Mouse (Mus musculus) embryonic facial prominence, embryonic 12.5 days (tissue): ENCODE measurements at regions not wholly inside any gene's neighbourhood (a gene's known extent, or its start where the extent isn't known, plus 50 kb on each side); places are given as distances from the start of the nearest gene placed in this dataset.

Experiments
- ATAC-seq: fragments of 200-750 bp; cut with Nextera tagmentation; 2 replicates; pipeline ENCODE4 v1.8.0; 2017; ENCODE audit not compliant: insufficient number of reproducible peaks, insufficient read depth, low FRiP score, low TSS enrichment
- H3K27ac ChIP-seq: fragments of 300-500 bp; sonication (generic); 2 replicates; pipeline ENCODE4 v1.5.1; 2016; ENCODE audit warnings: mild to moderate bottlenecking
- H3K27me3 ChIP-seq: fragments of 300-500 bp; sonication (generic); 2 replicates; pipeline ENCODE4 v1.6.1; 2016; ENCODE audit warnings: mild to moderate bottlenecking, moderate library complexity
- H3K36me3 ChIP-seq: fragments of 300-500 bp; sonication (generic); 2 replicates; pipeline ENCODE4 v1.6.1; 2016; ENCODE audit warnings: mild to moderate bottlenecking
- H3K4me1 ChIP-seq: fragments of 300-500 bp; sonication (generic); 2 replicates; pipeline ENCODE4 v1.6.1; 2016
- H3K4me2 ChIP-seq: fragments of 300-500 bp; sonication (generic); replicated peaks from 2 replicates; pipeline ENCODE4 v1.6.1; 2016; ENCODE audit warnings: mild to moderate bottlenecking, moderate library complexity
- H3K4me3 ChIP-seq: fragments of 300-500 bp; sonication (generic); 2 replicates; pipeline ENCODE4 v1.5.1; 2016; ENCODE audit warnings: mild to moderate bottlenecking
- H3K9ac ChIP-seq: fragments of 300-500 bp; sonication (generic); 2 replicates; pipeline ENCODE4 v1.6.1; 2016; ENCODE audit warnings: mild to moderate bottlenecking, moderate library complexity
- H3K9me3 ChIP-seq: fragments of 300-500 bp; sonication (generic); 2 replicates; pipeline ENCODE4 v1.6.1; 2016; ENCODE audit warnings: mild to moderate bottlenecking, moderate library complexity
- WGBS: fragments of 180-500 bp; shearing (Covaris S2); methylation state at CpG from one replicate; pipeline ENCODE4 v1.1.7; 2016; 5-methylcytosine and 5-hydroxymethylcytosine counted together

DNA sequence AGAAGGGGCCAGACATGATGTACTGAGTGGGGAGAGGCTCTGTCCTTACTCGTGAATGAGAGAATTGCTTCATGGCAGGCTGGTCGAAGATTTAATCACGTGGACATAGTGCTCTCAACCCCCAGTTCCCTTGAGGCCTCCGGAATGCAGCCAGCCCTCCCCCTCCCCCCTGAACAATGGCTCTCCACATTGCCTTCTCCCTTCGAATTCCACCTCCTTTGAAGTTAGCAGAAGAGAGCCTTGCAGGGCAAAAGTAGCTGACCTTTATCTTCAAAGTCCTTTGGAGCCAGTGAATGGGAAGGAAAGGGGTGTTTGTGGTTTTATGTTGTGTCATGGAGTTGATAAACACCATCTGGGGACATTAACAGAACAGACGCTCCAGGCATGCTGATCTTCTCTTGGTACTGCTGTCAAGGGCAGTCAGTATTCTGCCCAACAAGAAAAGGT is 187.9 kb upstream of the Egfl6 start:
- no peak for ATAC-seq
- Histone ChIP-seq H3K4me1 (no peaks in the 10 kb centered on the region), H3K27me3 (peaks cover 13% of the 10 kb centered on the region; the same call in 1 of the 2 replicates), H3K36me3 (no peaks in the 10 kb centered on the region), H3K27ac (no peak overlapping the region), H3K9ac (no peak overlapping the region), H3K9me3 (no peaks in the 10 kb centered on the region), H3K4me3 (no peak overlapping the region), H3K4me2 (no peak overlapping the region)
- WGBS: 15% methylated on average over 6 of the region's 6 CpGs

DNA sequence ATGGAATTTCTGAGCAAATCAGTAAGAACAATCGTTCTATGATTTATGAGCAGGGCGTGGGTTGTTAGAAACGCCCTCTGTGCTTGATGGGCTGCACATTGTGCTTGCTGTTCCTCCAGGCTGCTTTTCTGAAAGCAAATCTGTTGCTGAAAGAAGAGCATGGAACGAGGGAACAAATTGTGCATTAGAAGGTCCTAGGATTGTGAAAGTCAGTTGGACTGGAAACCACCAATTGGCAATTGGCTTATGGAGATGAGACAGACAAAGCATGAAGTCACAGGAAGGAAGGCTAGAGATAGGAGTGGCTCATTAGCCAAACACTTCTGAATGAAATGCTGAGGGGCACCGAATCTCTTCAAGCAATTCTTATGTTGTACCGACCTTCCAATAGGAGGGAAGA is 181.5 kb upstream of the Egfl6 start:
- Histone ChIP-seq H3K9ac (no peak overlapping the region), H3K4me1 (no peaks in the 10 kb centered on the region), H3K36me3 (no peaks in the 10 kb centered on the region), H3K9me3 (no peaks in the 10 kb centered on the region), H3K27ac (no peak overlapping the region), H3K4me3 (no peak overlapping the region), H3K27me3 (peaks cover 5% of the 10 kb centered on the region; the same call in 1 of the 2 replicates), H3K4me2 (no peak overlapping the region)
- WGBS: 88% methylated on average over 6 of the region's 6 CpGs
- ATAC-seq: no peak

DNA sequence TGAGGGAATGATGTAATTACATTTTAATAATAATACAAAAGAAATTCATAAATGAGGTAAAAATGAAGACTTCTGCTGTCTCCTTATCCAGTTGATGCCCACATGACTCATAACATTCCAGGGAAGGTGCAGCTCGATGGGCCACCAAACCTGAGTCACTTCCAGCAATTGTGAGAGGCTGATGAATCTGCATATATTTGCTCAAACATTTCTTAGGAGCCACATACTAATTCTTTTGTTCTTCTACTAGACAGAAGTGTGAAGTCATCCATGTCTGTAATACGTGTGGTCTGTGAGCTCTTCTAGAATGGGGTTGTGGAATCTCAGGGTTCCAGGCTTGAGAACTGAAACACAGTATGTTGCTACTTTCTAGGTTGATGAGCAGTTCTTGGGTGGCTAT is 180.1 kb upstream of the Egfl6 start:
- Histone ChIP-seq H3K4me2 (no peak overlapping the region), H3K27me3 (peaks cover 7% of the 10 kb centered on the region; the same call in 1 of the 2 replicates), H3K9ac (no peak overlapping the region), H3K9me3 (no peaks in the 10 kb centered on the region), H3K36me3 (no peaks in the 10 kb centered on the region), H3K4me3 (no peak overlapping the region), H3K27ac (no peak overlapping the region), H3K4me1 (no peaks in the 10 kb centered on the region)
- WGBS: 75% methylated on average over 2 of the region's 2 CpGs
- no peak for ATAC-seq

DNA sequence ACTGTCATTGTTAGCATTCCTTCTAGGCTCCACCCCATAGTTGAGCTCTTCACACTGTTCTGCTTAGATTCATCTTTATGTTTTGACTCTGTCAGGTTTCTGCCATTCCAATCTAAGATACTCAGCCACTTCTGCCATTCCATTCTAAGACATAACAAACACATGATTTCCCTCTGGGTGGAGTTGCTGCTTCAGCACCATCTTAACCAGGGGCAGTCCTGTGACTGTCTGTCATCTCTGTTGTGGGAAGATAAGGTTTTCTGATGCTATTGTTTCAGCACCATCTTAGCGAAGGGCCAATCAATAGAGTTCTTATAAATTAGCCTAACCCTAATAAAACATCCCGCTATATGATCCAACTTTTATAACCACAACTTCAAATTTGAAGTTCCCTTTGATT is 176.6 kb upstream of the Egfl6 start:
- Histone ChIP-seq H3K4me1 (no peaks in the 10 kb centered on the region), H3K27me3 (peaks cover 7% of the 10 kb centered on the region; the same call in 1 of the 2 replicates), H3K27ac (no peak overlapping the region), H3K4me3 (no peak overlapping the region), H3K9ac (no peak overlapping the region), H3K9me3 (no peaks in the 10 kb centered on the region), H3K4me2 (no peak overlapping the region), H3K36me3 (no peaks in the 10 kb centered on the region)
- 79% methylated on average over 2 of the region's 2 CpGs for WGBS
- no peak for ATAC-seq

DNA sequence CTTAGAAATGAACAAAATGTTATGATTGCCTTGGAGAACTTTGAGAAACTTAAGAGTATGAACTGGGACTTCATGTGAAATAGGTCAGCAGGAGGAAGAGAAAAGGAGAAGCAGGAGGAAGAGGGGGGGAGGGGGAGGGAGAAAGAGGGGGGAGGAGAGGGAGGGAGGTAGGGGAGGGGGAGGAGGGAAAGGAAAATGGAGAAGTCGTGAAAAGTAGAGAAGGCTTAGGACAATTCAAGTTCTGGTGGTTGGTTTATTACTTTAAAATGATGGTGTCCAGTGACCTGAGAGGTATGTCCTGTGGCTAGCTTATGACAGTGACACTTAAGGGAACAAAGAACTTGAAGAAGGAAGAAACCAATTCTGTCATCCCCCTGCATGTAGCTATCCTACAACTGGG is 171.6 kb upstream of the Egfl6 start:
- H3K9me3 ChIP-seq: no peaks in the 10 kb centered on the region
- no peak overlapping the region for H3K27ac ChIP-seq
- H3K9ac ChIP-seq: no peak overlapping the region
- H3K4me1 ChIP-seq: no peaks in the 10 kb centered on the region
- no peak overlapping the region for H3K4me3 ChIP-seq
- no peak overlapping the region for H3K4me2 ChIP-seq
- ATAC-seq: no peak
- H3K36me3 ChIP-seq: no peaks in the 10 kb centered on the region
- 67% methylated on average over 1 of the region's 1 CpGs for WGBS
- peaks cover 3% of the 10 kb centered on the region; the same call in 1 of the 2 replicates for H3K27me3 ChIP-seq

DNA sequence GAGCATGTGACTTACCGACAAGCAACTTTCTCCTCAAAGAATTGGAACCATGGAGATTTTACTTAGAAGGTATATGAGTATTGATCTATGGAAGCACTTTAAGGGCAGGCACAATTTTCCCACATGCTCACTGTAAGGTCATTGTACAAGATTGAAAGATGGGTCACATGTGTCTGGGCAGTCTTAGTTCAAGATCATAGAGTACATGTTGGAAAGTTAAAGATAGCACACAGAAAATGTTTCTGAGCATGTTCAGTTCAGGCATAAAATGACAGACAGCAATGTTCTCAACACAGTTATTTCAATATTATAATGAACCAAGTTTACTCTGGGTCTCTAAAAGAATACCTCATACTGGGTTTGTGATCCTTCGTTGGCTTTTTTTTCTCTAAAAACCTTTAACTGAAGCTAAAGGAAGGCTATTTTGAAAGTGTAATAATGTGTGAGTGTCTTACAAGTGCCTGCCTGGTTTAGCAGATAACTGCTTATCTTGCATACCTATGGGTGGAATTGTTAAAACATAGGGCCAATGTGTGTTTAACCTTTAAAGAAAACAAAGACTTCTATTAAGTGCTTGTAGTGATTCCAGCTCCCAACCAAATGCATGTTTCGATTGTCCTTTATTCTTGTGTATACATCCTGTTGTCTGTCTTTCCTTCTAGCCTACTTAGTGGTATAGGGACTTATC is 169.6 kb upstream of the Egfl6 start:
- no peaks in the 10 kb centered on the region for H3K4me1 ChIP-seq
- ATAC-seq: no peak
- no peak overlapping the region for H3K9ac ChIP-seq
- H3K27me3 ChIP-seq: no peaks in the 10 kb centered on the region; the same call in 1 of the 2 replicates
- no peak overlapping the region for H3K4me3 ChIP-seq
- 78% methylated on average over 3 of the region's 3 CpGs for WGBS
- H3K9me3 ChIP-seq: no peaks in the 10 kb centered on the region
- H3K36me3 ChIP-seq: no peaks in the 10 kb centered on the region
- no peak overlapping the region for H3K27ac ChIP-seq
- H3K4me2 ChIP-seq: no peak overlapping the region

DNA sequence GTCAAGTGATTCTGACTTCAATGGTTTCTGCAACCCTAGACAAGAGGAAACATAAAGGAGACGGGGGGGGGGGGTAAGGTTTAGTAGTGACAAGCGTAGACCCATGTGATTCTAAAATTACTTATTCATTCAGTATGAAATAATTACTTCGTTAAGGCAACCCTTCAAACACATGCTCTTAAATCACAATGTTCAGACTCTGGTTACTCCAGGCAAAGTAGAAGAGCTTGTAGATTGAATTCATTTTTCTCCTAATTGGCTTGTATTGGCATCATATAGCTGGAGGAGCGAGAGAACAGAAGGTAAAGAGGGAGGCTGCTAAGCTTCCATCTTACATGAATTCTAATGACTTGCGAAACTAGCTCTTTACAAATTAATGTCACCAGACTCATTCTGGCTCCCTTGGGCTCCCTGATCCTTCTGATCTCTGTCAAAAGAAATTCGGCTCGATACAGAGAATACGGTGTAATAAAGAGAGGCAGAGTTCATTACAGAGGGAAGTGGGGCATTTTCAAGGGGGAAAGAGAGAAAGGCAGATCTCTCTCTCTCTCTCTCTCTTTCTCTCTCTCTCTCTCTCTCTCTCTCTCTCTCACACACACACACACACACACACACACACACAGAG is 163.6 kb upstream of the Egfl6 start:
- Histone ChIP-seq H3K9ac (no peak overlapping the region), H3K36me3 (no peaks in the 10 kb centered on the region), H3K4me3 (no peak overlapping the region), H3K9me3 (no peaks in the 10 kb centered on the region), H3K27me3 (no peaks in the 10 kb centered on the region), H3K27ac (no peak overlapping the region), H3K4me1 (no peaks in the 10 kb centered on the region), H3K4me2 (no peak overlapping the region)
- no peak for ATAC-seq
- WGBS: 70% methylated on average over 8 of the region's 8 CpGs

DNA sequence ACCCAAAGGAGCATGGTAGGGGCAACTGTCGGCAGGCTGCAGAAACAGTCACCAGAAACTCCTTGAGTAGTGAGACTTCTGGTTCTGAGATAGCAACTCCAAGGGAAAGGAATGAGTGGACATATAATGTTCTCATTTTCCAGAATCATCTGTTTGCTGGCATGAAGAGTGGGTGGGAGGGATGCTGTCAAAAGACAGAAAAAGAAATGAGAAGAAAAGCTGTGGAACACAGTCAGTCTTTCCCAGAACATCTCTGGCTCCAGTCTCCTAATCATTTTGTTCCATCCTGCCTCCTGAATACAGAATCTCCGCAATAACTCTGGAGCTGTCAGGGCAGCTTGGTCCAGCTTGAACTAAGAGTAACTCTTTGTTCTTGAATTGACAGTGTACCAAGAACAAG is 145.8 kb upstream of the Egfl6 start:
- WGBS: 68% methylated on average over 2 of the region's 2 CpGs
- no peaks in the 10 kb centered on the region for H3K9me3 ChIP-seq
- 0 out of 2 replicates have a peak, but pooled peaks cover 3% of the 10 kb centered on the region for H3K4me1 ChIP-seq
- ATAC-seq: no peak
- no peak overlapping the region for H3K4me2 ChIP-seq
- H3K4me3 ChIP-seq: no peak overlapping the region
- H3K27ac ChIP-seq: no peak overlapping the region
- no peaks in the 10 kb centered on the region for H3K27me3 ChIP-seq
- H3K36me3 ChIP-seq: no peaks in the 10 kb centered on the region
- no peak overlapping the region for H3K9ac ChIP-seq

DNA sequence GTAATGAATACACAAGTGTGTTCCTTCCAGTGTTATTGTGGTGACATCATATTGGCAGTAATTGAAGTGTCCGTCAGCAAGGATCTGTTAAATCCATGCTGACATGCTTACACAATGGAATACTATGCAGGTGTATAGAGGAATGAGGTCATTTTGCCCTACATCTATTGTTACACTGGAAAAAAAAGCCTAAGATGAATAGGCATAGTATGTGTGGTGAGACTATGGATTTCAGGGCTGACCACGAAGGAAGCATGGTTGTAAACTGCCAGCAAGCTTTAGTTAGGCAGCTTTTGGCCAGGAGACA is 143.1 kb upstream of the Egfl6 start:
- Histone ChIP-seq H3K4me2 (no peak overlapping the region), H3K36me3 (no peaks in the 10 kb centered on the region), H3K9me3 (no peaks in the 10 kb centered on the region), H3K4me3 (no peak overlapping the region), H3K9ac (no peak overlapping the region), H3K27me3 (no peaks in the 10 kb centered on the region), H3K27ac (no peak overlapping the region), H3K4me1 (0 out of 2 replicates have a peak, but pooled peaks cover 3% of the 10 kb centered on the region)
- ATAC-seq: no peak
- WGBS: 82% methylated on average over 2 of the region's 2 CpGs

DNA sequence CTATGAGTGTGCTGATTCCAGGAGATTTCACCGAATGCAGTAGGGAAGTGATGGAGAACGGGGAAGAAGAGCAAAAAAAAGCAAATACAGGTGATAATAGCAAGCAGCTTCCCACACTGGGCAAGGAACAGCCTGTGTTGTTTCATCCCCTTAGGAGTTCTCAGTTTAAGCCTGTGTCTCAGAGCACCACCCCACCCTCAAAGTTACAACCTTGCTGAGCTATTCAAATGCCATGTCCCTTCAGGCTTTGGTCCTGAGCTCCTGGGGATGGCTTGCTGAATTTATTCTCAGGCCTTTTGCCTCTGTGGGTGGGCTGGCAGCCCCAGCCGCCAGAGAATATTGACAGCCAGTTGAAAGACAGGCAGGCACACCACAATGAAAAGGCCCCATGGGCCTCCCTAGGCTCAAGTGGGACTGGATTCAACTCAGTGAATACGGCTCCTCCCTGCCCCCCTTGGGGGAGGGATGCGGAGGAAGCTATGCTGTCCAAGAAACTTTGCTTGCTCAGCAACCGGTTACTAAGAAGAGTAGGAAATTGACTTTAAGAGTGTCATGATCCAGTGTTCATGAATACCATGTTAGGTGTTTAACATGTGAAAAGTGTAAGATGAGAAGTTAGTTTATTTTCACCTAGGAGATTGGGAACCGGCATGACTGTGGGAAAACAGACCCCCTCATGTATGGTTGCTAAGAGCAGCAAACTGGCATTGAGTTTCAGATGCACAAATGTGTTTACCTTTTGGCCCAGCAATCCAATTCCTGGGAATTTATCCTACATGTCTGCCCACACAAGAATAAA is 142.5 kb upstream of the Egfl6 start:
- Histone ChIP-seq H3K9me3 (no peaks in the 10 kb centered on the region), H3K4me1 (0 out of 2 replicates have a peak, but pooled peaks cover 3% of the 10 kb centered on the region), H3K36me3 (no peaks in the 10 kb centered on the region), H3K4me2 (no peak overlapping the region), H3K9ac (no peak overlapping the region), H3K27ac (no peak overlapping the region), H3K27me3 (no peaks in the 10 kb centered on the region), H3K4me3 (no peak overlapping the region)
- 29% methylated on average over 7 of the region's 7 CpGs for WGBS
- ATAC-seq: peak; percentile 67; the same call in 1 of the 2 replicates

DNA sequence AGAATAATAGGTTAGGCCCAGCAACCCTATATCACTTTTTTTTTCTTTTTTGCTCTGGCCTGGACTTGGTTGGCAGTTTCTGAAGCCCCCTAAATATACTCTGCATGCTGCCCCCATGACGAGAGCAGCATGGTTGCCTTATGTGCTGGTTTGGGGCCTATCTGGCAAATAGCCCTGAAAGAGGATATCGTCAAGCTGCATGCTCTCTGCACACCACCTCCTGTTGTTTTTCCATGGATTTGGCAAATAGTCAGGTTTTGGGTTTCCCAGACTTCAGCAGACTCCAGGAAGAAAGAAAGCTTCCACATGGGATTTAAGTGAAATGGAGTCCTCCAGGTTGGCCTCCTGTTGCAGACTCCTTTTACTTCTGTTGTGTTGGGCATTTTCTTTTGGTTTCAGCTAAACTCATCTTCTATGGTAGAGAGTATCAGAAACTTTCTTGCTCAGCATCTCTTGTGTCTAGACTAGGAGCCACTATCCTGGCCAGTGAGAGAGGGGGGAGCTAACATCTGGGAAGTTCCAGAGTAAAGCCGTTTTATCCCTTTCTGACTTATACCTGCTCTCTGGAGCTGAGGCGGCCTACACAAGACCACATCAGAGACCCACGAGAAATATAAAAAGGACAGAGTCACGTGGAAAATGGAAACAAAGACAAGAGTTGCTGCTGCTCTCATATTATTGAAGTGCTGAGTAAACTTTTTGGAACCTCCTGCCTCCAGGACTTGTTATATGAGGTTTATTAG is 140.4 kb upstream of the Egfl6 start:
- ATAC-seq: no peak
- no peak overlapping the region for H3K4me3 ChIP-seq
- H3K27ac ChIP-seq: no peak overlapping the region
- H3K9ac ChIP-seq: no peak overlapping the region
- H3K4me1 ChIP-seq: 0 out of 2 replicates have a peak, but pooled peaks cover 3% of the 10 kb centered on the region
- H3K9me3 ChIP-seq: no peaks in the 10 kb centered on the region
- WGBS: 62% methylated on average over 6 of the region's 6 CpGs
- H3K4me2 ChIP-seq: no peak overlapping the region
- H3K27me3 ChIP-seq: peaks cover 4% of the 10 kb centered on the region; the same call in 1 of the 2 replicates
- no peaks in the 10 kb centered on the region for H3K36me3 ChIP-seq
